Mouse (Mus musculus) regulatory T cell (primary cell): ENCODE measurements at regions not wholly inside any gene's neighbourhood (a gene's known extent, or its start where the extent isn't known, plus 50 kb on each side); places are given as distances from the start of the nearest gene placed in this dataset.
"Not testable (repeated sequence)": the region's sequence is repeated elsewhere in the genome, so short reads cannot be mapped to it uniquely, and the experiment has no call there.

Source experiments
- in situ Hi-C: fragments of 300-600 bp; cut with MboI, MseI; formaldehyde crosslinking; loops from one replicate; pipeline ENCODE4 v1.15.1; 2025; ENCODE audit warnings: high pct_unique_total_duplicates

DNA sequence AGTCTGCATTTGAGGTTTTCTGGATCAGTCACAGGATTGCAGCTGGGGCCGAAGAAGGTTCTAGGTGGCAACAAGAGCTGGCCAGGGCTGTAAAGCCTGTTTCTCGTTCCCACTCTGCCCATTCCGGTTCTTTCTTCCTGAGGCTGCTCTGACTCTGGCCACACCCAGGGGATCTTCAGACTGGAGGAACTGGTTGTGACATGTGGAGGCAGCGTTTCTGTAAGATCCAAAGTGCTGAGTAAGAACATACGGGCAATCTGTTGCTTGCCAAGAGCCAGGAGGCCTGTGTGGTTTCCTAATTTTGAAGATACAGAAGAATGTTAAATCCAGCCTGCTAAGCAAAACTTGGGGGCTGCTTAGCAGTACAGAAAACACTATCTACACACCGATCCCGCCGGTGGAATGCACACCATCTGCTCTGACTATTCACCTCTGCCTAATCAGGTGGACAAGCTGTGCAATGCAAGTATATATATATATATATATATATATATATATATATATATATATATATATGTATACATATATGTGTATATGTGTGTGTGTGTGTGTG, 99.3 kb upstream of the Bmp2k start:
- in situ Hi-C loops: no loop called here

DNA sequence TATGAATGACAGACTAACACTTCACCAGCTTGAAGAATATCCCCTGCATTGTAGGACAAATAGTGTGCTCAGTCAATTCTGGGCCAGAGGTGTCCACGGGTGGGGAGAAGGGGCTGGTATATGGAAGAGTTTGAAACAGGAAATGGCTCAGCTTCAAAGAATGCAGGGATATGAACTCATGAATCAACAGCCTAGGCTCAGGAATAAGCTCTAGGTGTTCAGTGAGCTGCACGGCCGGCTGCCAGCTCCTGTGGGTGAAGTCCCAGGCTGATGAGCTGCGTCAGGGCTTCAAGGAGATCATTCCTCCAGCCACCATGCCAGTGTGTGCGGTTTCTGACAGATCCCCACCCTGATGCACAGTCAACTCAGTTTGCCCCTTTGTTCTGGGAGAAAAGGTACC, 98.8 kb upstream of the Bmp2k start:
- in situ Hi-C loops: no loop called here

DNA sequence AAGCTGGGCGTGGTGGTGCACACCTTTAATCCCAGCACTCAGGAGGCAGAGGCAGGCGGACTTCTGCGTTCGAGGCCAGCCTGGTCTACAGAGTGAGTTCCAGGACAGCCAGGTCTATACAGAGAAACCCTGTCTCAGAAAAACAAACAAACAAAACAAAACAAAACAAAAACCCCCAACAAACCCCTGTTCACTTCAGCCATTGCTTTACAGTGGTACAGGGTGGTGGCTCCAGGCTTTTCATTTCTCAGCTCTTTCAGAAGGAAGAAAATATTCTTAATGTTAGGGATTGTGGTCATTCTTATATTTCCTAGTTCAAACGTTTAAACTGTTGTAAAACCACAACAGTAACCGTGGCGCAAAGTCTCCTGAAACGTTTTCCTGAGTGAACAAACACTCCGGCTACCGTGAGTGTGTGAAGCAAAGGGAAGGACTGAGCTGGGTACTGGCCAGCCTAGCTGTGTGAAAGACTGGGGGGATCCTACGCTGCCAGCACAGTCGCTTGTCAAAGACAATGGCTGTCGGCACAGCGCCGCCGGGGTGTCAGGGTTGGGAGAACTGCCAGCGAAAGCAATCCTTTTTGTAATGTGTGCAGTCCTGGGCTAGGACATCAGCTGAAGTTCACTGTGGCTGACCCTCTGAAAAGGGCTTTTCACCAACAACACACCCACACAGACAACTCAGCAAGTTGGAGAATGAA, 91.8 kb upstream of the Bmp2k start:
- in situ Hi-C loops: no loop called here

DNA sequence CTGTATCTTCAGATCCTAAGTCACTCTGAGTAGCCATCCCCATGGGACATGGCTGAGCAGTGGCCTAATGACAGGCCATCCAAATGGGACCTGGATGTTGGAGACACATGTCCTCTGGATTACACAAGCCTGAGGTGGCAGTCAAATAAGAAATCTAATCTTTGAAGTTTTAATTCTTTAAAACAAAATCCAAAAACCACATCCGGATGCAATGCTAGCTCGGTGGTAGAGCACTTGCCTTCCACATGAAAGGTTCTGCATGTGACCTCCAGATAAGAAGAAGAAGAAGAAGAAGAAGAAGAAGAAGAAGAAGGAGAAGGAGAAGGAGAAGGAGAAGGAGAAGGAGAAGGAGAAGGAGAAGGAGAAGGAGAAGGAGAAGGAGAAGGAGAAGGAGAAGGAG, 89.1 kb upstream of the Bmp2k start:
- in situ Hi-C loops: not testable (repeated sequence)

DNA sequence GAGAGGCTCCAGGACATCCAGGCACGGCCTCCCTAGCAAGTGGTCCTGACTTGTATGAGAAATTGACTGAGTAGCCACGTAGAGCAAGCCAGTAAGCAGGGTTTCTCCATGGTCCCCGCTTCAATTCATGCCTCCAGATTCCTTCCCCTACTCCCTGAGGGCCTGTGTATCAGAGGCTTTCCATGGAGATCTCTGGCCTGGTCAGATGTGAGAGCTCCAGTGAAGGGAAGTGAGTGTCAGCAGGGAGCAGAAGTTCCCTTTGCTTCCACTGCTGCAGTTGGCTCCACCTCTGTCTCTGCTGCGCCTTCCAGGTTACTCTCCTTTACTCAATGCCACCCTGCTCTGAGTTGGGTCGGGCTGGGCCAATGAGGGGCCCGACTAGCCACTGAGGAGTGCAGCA, 88.3 kb upstream of the Bmp2k start:
- in situ Hi-C loops: no loop called here

DNA sequence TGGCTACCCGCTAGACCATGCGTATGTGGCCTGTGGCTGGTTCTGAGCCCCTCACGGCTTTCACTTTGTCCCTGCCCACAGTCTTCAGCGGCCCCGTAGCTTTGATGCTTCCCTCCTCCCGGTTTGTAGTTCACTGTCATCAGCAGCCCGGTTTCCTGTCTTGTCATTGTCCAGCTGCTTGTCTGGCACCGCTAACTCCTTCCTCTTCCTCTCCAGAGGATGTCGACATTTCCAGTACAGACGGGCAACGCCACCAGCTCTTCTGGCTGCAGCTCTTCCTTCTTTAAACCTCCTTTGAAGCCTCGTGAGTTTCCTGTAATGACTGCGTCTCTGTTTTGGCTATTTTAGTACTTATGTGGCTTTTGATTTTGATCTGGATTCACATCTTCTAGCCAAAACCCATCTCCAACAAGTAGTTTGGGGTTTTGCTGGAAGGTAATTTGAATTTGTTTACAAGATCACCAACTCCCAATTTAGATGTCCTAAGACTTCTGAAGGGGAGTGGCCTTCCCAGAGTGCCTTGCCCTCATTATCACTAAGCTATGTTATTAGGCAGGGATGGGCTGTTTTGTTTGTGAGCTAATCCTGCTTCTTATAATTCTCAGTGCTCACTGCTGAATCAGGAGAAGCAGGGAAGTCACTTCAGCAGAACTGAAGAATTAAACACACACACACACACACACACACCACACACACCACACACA, 85.8 kb upstream of the Bmp2k start:
- in situ Hi-C loops: loop anchor here (5.0 to 10.0 kb wide), 2 partner anchors 54 to 143 kb away; no protein-coding TSS in a partner anchor

DNA sequence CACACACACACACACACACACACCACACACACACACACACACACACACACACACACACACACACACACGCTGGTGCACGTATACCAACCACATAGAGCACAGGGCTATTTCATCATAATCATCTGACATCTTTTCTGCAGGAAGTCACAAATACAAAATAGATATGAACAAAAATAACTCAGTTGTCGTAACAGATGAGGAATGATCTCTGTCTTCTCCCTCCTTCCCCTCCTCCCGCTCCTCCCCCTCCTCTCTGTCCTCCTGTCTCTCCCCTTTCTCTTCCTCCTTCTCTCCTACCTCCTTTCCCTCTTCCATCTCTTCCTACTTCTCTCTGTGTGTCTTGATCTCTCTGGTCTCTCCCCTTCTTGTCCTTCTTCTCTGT, 85.2 kb upstream of the Bmp2k start:
- in situ Hi-C loops: loop anchor here (5.0 to 10.0 kb wide), 2 partner anchors 55 to 143 kb away; no protein-coding TSS in a partner anchor

DNA sequence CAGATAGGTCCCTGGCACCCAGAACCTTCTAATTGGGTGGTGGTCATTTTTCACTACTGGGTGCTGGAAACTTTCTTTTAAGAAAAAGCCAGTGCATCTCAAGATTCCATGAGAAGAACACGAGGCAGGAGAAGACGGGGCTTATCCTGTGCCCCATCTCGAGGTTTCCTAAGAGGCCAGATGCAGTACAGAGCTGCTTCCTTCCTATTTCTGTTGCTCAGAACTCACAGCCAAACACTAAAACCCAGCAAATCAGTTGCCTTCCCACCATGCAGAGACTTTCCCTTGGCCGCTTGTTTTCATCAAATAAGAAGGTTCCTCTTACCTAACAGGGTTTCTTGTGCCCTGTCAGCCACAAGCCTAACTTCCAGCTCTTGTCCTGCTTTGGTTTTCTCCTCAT, 84.7 kb upstream of the Bmp2k start:
- in situ Hi-C loops: loop anchor here (5.0 to 10.0 kb wide), 2 partner anchors 55 to 142 kb away; no protein-coding TSS in a partner anchor

DNA sequence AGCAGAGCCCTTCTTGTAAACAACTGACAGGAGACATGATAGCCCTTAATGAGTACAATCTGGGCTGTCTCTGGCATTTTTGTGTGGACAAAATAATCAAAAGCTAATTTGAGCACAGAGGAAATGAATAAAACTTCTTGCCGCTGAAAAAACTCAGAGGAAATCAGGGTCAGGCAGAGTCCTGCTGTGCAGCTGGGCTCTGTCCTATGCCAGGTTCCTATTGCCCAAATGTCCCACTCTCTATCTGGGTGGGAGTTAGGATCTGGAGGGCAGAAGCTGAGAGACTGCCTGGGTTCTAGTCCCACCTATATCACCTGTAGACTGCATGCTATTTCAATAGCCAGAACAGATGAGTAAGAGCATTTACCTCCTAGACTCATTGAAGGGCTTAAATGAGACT, 83.8 kb upstream of the Bmp2k start:
- in situ Hi-C loops: loop anchor here (5.0 to 10.0 kb wide), 2 partner anchors 56 to 141 kb away; no protein-coding TSS in a partner anchor

DNA sequence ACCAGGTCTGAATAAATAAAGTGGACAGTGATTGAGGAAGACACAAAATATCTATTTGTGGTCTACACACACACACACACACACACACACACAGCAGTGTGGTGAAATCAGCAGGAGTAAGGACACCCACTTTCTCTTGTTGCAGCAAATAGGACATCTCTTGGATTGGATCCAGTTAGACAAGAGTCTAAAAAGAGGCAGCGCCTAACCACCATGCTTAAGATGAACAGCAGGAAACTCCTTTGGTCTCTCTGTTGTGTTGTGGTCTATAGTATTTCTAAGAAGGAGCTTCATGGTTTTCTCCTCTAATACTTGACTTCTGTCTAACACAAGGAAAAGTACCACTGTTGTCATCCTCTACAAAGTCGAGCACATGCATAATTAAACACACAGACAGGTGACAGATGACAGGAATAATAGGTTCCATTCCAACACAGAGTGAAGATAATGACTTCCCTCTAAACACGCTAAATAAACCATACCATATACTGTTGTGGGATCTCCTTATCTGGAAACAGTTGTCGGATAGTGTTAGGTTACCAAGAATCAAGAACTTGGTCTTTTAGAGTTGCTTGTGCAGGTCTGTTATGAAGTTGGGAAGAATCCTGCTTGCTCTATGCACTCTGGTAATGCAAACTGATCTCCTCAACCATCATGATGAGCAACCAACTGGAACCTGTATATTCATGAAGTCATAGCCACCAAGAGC, 82.6 kb upstream of the Bmp2k start:
- in situ Hi-C loops: loop anchor here (5.0 to 10.0 kb wide), 3 partner anchors 58 to 140 kb away; no protein-coding TSS in a partner anchor

DNA sequence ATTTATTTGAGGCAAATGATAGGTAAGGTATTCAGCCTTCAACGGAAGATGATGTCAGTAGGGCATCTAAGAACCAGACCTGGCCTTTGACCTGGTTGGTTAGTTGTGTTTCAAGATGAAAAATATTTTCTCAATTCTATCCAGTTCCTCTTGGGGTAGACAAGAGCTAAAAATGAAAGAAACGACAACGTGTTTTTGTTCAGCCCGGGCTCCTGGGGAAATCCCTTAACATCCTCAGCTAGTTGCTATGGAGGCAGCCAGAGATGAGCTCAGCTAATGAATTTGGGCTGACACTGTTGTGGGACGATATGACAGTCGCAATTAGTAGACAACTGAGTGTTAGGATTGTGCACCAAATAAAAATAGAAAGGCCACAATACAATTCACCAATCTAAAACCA, 80.6 kb upstream of the Bmp2k start:
- in situ Hi-C loops: loop anchor here (5.0 to 10.0 kb wide), 2 partner anchors 70 to 138 kb away; no protein-coding TSS in a partner anchor

DNA sequence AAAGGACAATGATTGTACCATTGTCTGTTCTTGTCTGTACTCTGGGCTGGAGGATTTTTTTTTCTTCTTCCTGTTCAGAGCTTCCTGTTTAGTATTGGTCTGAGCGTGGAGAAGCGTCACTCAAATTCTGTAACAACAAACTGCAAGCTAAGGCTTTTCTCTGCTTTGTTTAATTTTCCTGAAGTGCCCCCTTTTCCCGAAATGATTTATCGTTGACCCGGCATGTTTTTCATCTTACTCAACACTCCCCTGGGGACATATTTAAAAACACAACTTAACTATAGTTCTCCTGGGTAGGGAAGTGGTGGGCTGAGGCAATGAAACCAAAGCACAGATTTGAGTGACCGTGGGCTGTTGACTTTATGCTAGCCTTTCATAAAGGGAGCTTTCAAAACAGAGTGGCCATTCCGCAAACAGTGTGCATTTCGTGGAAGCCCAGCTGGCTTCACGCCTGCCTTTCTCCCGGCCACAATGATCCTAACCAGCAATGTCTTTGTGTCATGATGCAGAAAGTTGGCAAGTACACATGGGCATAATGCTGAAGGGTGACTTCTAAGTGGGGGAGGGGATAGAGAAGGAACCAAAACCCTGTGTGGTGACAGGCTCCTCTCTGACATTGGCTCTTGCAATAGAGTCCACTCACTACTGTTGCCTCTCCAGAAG, 79.8 kb upstream of the Bmp2k start:
- in situ Hi-C loops: loop anchor here (5.0 to 10.0 kb wide), 2 partner anchors 70 to 137 kb away; no protein-coding TSS in a partner anchor

DNA sequence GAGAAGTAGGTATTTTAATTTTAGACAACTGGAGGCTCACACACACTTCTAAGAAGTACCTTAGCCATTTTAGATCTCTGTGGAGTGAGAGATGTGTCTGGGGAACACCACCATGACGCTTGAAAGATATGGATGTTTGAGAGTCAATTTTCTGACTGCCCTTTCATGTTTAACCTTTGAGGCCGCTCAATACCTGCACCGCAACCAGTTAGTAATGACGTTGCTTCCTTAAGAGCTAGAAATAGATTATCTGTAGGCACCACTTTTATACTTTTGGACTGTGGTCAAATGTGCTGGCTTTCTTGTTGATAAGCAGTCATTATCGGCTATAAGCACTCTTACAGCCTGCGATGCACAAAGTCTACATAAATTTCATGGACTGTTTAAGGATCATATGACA, 78.3 kb upstream of the Bmp2k start:
- in situ Hi-C loops: loop anchor here (5.0 to 10.0 kb wide), 2 partner anchors 68 to 136 kb away; no protein-coding TSS in a partner anchor

DNA sequence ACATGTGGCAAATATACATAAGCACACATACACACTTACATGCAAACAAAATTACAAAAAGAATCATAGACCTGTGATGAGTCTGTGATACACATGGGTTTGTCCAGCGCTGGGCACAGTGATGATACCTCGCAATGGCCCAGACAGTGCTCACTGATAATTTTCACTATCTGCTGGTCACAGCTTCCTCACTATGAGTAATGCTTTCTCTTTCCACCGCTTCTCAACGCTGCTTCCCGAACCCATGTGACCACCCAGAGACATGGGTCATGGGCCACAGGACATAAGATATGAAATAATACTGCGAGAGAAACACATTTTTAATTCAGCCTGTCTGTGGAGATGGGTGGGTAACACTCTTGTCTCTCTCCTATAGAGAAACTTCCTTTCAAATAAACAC, 76.5 kb upstream of the Bmp2k start:
- in situ Hi-C loops: no loop called here

DNA sequence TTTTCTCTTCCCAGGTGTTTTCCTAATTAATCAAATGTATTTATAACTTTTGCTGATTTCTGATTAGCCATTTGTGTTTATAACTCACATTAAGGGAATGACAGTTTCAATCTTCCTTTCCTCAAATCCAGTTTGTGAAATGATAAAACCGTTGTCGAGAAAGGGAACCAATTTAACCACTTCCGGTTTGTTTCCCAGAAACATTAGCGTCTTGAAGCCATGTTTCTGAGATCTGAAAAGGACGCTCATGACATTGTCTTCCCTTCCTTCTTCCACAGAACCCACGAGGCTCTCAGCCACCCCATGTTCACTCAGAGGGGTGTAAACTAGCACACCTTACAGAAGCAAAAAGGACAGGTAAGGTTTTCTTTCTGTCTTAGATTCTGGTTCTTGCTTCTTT, 76.0 kb upstream of the Bmp2k start:
- in situ Hi-C loops: no loop called here

DNA sequence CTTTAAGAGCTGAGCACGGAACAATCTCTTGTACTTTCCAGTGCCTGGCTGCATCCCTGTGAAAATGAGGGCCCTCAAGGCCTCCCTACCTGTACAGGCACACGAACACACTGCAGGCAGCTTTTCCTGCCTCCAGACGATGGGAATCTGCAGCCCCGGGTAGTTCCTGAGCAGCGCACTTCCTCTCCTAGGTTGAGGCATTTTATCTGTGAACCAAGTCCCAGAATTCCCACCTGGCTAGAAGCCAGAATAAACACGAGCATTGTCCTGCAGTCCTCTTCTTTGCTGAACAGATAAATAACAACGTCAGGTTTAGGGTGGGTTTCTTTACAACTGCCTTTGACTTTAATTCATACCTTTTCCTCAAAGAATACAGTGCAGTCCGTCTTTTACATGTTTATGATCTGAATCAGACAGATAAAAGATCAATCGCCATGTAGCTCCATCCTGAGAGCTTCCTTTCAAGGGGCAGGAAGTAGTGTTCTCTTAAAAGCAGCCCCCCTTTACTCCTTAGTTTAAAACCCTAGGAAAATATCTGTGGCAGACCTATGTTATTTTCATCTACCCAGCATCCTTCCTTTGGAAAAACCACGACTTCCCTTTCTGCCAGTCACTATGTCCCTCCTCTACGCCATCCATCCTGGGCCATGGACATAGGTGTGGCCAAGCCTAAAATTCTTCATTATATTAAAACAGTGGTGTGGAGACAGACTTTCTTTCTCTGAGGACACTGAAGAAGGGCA, 75.3 kb upstream of the Bmp2k start:
- in situ Hi-C loops: no loop called here

DNA sequence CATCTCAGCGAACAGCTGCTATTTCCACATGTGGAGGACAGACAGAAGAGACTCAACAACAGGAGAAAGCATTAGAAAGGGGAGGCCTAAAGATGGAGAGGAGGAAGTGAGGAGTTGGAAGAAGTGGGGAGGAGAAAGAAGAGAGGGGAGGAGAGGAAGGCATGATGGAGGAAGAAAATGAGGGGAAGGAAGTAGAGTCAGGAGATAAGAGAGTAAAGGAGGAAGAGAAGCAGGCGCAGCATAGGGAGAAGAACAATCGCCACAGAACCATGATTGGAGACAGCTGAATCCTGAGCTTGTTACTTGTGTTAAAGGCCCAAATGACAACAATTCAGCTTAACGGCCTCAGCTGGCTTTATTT, 74.8 kb upstream of the Bmp2k start:
- in situ Hi-C loops: no loop called here

DNA sequence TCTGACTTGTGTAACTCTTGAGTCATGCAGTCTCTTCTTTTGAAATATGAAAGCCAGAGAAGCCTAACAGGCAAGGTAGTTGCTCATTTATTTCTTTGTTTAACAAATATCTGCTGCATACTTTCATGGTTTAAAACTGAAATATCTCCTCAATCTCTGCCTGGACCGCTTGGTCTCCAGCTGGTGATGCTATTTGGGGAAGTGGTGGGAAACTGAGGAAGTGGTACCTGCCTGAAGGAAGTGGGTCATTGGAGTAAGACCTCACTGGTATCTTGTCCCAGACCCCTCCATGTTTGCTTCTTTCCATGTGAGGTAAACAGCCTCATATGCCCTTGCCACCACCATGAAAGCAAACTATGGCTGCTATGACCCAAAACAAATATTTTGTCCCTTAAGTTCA, 74.0 kb upstream of the Bmp2k start:
- in situ Hi-C loops: no loop called here

DNA sequence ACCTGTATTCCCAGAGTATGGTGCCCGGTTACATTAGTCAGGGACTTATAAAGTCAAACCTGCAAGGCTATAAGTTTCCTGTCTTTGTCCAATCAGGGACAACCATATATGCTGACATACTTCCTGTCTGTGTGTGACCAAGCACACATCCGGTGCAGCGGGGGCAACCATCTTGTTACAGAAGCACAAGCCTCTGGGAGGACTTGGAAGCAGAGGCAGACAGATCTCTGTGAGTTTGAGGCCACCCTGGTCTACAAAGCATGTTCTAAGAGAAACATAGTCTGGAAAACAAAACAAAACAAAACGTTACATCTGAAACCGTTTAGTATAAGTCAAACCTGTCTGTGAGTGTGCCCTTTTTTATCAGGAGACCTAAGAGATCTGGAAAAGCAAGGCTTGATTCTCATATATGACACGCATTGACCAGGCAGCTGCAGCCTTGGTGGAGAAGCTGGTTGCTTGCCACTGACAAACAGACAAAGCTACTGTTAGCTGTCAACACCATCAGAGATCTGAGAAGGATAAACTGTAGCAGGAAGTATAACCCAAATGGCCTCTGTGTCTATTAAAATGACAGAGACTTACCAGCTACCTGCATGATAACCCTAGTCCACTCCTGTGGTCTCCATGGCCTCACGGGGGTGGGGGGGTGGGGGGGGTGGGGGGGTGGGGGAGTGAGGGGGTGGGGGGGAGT, 72.6 kb upstream of the Bmp2k start:
- in situ Hi-C loops: no loop called here

DNA sequence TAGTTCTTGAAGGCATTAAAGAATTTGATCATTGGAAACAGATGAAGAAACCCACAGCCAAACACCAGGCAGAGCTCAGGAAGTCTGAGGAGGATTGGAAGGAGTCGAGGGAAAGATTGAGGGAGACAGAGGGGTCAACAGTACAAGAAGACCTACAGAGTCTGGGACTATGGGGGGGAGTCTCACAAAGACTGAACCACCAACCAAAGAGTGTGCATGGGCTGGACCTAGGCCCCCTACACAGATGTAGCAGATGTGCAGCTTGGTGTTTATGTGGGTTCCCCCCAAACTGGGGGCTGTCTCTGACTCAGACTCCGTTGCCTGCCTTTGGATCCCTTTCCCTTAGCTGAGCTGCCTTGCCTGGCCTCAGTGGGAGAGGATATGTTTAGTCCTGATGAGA, 71.5 kb upstream of the Bmp2k start:
- in situ Hi-C loops: no loop called here
